Mouse (Mus musculus) erythroblast, adult 5-6 weeks (primary cell): ENCODE measurements around the gene Mfsd12. TPM values are rescaled to one million over a fixed set of nuclear protein-coding genes. Genes with fewer than 3 reads are reported as not detected.

ENCODE experiments used
- ATAC-seq: replicated peaks from 2 replicates; pipeline ENCODE4 v1.8.0; 2016; ENCODE audit warnings: moderate number of reproducible peaks, mild to moderate bottlenecking, moderate TSS enrichment, inconsistent platforms; ENCODE audit not compliant: poor library complexity, low FRiP score, severe bottlenecking
- total RNA-seq, 2 experiments: library from RNA; stranded (forward) in 1 of 2; stranded (reverse) in 1 of 2; fragments of 150-400 nt in 1 of 2; fragments of 200-764, 138-1000 nt in 1 of 2; gene quantifications; 2 replicates each; pipeline versions ENCODE4 v1.2.3 to v1.2.4; 2015 to 2017; ENCODE audit warnings: low replicate concordance in 2 of 2

Gene Mfsd12
- total RNA-seq, 2 experiments from 2014 or later: 2.5 to 8.7 TPM

DNA sequence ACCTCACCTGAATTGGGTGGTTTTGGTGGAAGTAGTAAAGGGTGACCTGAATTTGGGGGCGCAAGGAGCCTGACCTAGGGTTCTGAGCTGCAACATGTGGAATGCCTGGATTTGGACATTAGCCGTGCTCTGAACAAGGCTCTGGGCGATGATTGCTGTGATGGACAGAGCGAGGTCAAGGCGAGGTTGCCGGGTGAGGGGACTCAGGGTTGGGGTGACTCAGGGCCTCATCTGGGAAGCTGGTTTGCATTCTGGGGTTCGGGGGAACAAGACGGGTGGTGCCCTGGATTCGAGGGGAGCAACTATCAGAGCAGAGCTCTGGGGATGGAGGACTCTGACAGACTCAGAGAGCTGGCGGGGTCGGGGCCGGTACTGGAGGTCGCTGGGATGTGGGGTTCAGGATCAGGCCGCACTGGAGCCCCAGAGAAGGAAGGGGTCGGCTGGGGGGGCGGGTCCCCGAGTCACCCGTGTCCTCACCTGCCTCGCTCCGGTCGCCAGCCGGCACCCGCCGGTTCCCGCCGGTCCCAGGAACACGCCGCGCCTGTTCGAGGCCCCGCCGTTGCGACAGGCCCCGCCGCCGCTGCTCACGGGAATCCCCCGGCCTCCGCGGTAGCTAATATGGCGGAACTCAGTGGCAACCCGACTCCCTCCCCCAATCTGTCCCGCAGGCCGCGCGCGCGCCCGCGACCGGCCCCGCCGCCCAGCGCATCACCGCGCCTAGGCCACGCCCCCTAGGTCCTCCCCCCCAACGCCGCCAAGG lies 20.7 kb downstream of the Mfsd12 start, which contains the start of gene Fzr1:
Fzr1 (minus strand) TSS at position 724 of the 760 bp plus-strand sequence.
- ATAC-seq: no peak

DNA sequence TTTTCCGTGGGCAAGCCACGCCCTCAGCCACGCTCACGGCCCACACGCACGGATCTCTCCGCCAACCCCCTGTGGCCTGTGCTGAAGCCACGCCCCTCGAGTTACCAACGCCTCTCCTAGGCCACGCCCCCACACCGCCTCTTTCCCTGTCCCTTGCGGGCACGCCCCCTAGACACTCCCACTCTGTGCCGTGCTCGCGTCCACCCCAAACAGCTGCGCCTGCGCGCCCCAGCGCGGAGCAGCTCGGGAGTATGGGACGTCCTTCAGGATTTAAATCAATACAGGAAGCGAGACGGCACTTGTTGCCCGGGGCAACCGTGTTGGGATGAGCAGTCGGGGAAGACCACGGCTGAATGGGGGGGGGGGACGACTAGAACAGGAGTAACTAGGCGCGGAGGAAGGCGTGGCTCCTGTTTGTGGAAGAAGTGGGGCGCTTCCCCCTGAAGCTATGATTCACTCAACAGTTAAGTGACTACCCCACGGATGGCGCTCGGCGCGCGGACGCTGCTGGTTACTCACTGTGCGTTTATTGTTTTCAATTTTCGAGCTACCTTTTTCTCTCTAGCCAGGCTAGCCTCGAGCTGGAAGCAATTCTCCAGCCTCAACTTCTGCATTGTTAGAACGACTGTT lies 21.4 kb downstream of the Mfsd12 start:
- ATAC-seq: peak; percentile 61

DNA sequence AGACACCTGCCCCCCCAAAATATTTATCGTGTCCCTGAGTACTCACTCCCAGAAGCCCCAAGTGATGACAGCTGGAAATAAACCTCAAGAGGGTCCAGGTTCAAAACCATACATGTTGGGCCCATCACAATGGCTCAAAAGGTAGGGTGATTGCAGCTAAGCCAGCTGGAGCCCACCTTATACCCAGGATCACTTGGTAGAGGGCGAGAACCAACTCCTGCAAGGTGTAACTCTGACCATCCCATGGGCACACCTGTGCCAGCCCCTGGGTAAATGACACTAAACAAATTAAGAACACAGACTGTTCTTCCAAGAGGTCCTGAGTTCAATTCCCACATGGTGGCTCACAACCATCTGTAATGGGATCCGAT lies 21.9 kb downstream of the Mfsd12 start:
- no peak for ATAC-seq

- no peak for ATAC-seq
These were observed 22.6 kb downstream of the Mfsd12 start for GRCm38 (mm10) chr10:81379809-81380378.

- peak; percentile 54 for ATAC-seq
These were observed 24.7 kb downstream of the Mfsd12 start for GRCm38 (mm10) chr10:81382039-81382438.

- ATAC-seq: peak; percentile 65
These were observed 26.7 kb downstream of the Mfsd12 start, which contains the start of the genes Dohh and Gm48551 for GRCm38 (mm10) chr10:81383802-81384604. Gene Dohh, plus strand, starts transcription at chr10:81384428. Gene Gm48551, plus strand, starts transcription at chr10:81384466.

- ATAC-seq: no peak
These were observed 27.3 kb downstream of the Mfsd12 start for GRCm38 (mm10) chr10:81384605-81384982.

DNA sequence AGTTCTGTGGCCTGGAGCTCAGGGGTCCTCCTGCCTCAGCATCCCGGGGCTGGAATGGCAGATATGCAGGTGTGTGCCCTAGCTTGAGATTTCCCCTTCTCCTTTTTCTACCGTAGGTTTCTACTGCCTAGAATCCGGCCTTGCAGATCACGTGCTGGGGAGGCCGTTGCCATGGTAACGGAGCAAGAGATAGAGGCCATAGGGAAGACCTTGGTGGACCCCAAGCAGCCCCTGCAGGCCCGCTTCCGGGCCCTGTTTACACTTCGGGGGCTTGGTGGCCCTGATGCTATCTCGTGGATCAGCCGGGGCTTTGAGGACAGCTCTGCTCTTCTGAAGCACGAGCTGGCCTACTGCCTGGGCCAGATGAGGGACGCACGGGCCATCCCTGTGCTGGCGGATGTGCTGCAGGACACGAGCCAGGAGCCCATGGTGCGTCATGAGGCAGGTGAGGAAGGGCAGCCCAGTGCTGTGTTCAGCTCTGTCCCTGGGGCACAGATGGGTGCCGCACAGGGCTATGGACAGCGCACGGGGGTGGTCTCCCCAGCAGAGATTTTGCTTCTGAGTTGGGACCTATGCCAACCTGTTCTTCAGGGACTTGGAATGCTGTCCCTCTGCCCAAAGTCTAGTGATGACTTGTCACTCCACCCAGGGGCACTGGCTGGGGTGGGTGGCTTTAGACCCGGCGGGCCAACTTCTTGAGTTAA lies 28.5 kb downstream of the Mfsd12 start:
- no peak for ATAC-seq

DNA sequence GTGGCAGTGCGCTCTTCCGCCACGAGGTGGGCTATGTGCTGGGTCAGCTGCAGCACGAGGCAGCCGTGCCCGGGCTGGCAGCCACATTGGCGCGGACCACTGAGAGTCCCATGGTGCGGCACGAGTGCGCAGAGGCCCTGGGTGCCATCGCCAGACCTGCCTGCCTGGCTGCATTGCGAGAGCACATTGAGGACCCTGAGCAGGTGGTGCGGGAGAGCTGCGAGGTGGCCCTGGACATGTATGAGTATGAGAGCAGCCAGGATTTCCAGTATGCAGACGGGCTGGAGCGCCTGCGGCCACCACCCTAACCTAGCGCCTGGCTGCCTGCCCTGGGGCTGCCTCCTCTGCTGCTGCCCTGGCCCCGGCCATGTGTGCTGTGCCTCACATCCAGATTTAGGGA lies 30.4 kb downstream of the Mfsd12 start:
- ATAC-seq: no peak

DNA sequence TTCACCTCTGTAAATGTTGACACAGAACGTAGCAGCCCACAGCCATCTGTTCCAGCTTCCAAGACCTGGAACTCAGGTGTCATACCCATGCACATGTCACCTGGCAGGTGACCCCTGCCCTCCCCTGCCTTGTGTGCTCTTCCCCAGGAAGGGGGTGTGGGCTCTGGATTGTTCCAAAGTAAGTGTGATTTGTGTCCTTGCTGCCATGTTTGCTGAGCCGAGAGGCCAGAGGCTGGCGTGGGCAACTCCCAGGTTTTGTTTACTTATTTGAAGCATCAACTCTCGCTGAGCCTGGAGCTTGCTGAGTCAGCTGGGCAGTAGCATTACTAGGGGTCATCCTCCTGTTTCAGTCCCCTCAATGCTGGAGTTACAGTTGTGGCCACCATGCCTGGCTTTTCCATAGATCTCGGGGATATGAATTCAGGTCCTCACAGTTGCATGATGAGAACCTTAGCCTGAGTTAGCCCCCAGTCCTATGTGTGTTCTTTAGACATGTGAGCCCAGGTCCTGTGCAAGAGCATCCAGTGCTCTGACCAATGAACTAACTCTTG lies 31.3 kb downstream of the Mfsd12 start, which contains the start of gene Gm48552:
Gm48552 (plus strand) TSS at position 501 of the 551 bp plus-strand sequence.
- ATAC-seq: no peak

DNA sequence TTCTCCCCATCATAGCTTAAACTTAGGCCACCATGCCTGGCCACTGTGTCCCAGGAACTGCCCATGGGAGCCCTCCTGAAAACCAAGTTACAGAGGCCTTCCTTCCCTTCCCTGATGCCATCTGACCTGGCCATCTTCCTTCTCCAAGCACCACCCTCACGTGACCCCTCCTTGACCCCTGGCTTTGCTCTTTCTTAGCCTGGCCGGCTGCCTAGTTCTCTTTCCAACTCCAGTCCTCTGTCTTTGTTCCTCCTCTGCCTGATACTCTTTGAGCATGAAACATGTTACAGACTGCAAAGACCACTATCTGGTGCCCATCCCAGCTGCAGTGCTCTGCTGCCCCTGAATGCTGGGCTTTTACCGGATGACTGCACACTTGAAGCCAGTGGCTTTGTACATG lies 32.1 kb downstream of the Mfsd12 start:
- ATAC-seq: no peak; the same call in 1 of the 2 replicates

GRCm38 (mm10) chr10:81389801-81390677 lies 32.7 kb downstream of the Mfsd12 start:
- ATAC-seq: peak; percentile 48

GRCm38 (mm10) chr10:81390678-81390965 lies 33.3 kb downstream of the Mfsd12 start:
- ATAC-seq: no peak

GRCm38 (mm10) chr10:81392270-81392669 lies 35.0 kb downstream of the Mfsd12 start:
- ATAC-seq: no peak

DNA sequence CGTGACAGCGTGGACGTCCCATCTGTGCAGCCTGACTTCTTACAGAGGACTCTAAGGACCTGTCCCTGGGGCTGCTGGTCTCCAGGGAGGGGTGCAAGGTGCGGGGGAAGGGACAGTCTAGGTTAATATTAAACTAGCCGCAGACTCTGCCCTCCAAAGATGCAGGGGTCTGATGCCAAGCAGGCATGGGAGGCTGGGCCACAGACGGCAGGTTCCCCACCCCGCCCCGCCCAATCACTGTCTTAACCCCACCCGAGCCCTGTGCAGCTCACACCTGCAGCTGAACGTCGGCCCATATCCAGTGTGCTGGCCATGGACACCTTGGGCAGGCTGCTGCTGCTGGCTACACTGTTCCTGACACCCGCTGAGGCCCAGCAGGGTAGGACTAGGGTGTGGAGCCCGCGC lies 35.5 kb downstream of the Mfsd12 start, which contains the start of gene Smim24:
Smim24 (plus strand) TSS at position 271 of the 405 bp plus-strand sequence.
- ATAC-seq: no peak

DNA sequence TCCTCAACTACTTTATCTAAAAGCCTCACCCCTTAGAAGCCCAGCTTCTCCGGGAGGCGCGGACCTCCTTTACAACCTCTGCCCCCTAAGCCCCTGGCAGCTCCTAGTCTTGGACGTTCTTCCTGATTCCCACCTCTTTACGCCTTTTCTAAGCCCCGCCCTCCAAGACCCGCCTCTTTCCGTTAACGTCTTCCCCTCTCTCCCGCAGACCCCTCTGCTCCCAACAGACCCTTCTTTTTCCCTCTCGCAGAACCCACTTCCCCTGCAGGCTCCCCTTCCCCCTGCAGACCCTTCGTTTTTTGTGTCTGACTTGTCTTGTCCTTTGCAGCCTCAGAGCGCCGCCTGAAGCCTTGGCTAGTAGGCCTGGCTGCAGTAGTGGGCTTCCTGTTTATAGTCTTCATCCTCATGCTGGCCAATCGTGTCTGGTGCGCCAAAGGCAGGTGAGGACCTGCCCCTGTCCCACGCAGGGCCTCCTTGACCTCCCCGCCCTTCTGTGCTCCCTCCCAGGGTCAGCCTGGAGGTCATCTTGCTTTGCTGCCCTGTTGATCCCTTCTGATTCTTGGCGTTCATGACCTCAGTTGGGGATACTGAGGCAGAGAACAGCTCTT lies 36.3 kb downstream of the Mfsd12 start:
- no peak for ATAC-seq

- ATAC-seq: peak; percentile 69
These were observed 37.8 kb downstream of the Mfsd12 start for GRCm38 (mm10) chr10:81395127-81395526.

DNA sequence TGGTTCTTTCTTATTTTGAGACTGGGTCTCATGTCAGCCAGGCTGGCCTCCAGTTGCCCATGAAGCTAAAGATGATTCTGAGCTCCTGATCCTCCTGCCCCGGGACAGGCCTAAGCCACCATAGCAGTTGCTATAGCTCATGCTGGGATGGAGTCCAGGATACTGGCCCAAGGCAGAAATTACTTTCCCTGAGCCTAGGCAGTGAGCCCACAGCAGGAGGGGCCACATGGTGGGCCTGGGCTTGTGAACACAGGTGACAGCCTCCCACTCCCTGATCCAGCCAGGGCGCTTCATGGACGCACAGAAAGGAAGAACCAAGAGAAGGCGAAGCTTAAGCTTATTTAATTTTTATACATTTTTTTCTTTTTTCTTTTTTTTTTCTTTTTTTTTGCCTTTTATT lies 38.6 kb downstream of the Mfsd12 start:
- ATAC-seq: no peak
